Mouse (Mus musculus): Measurements from ENCODE around the gene Tmco4. TPM values are rescaled to one million over a fixed set of nuclear protein-coding genes. Genes with fewer than 3 reads are reported as not detected.

The Tmco4 gene
- polyA plus RNA-seq, 1 experiment from 2014 or later, result 12.7 TPM

DNA sequence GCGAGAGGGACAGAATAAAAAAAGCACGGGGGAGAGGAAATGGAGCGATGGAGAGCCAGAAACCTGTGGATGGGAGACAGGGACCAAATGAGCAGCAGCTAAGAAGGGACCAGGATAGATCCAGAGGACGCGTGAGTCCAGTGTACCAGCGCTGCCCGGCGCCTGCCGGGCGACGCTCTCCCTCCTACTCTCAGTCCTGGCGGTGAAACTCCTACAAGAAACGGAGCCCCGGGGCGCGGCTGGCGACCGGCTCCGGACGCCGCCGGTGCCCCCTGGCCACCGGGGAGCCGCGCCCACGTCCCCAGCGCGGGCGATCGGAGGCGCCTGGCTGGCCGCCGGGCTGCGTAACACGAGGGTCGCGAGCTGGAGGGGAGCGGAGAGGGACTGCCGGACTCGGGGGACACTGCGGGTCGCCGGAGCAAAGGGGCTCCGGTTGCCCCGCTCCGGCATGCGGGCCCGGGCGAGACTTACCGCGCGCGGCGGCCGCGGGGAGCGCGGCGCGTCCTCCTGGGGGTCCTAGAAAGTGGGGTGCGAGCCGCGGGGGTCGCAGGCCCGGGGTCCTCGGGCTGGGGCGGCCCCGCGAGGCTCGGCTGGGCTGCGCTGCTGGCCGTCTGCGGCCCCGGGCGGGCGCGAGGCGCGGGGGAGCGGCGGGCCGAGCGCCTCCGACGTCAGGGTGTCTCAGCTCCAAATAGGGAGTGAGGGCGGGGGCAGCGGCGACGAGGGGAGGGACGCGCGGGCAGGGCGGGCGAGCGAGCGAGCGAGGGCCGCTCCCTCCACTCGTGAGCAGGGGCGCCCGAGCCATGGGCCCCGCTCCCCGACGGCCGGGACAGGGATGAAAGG is 119.9 kb downstream of the Tmco4 start, which contains the start of gene Nbl1:
TSS of gene Nbl1 (minus strand) at position 638 of the 840 bp plus-strand sequence.
- Histone ChIP-seq H3K9ac (ENCODE audit: low read length) (peak within 1 kb of the TSS; percentile 86), H3K9me3 (replicated peaks; ENCODE audit: control insufficient read depth, low read length) (peaks cover 6% of the 10 kb centered on the region; the same call in 1 of the 2 replicates), H3K27me3 (ENCODE audit: control insufficient read depth, insufficient read depth, low read length) (no peaks in the 10 kb centered on the region), H3K4me2 (ENCODE audit: low read depth, low read length) (peak within 1 kb of the TSS; percentile 85), H3K4me3 (replicated peaks; ENCODE audit: low read length) (peak within 1 kb of the TSS; percentile 69), H3K36me3 (ENCODE audit: control insufficient read depth, insufficient read depth, low read length) (no peaks in the 10 kb centered on the region), H3K4me1 (ENCODE audit: control insufficient read depth, insufficient read depth, low read length) (peaks cover 24% of the 10 kb centered on the region), H3K27ac (ENCODE audit: low read length) (peak within 1 kb of the TSS; percentile 30; the same call in 1 of the 2 replicates)
- WGBS, result under 1% methylated on average over 99 of the region's 105 CpGs
- peak; percentile 72 for ATAC-seq (ENCODE audit: insufficient read depth, low FRiP score)

DNA sequence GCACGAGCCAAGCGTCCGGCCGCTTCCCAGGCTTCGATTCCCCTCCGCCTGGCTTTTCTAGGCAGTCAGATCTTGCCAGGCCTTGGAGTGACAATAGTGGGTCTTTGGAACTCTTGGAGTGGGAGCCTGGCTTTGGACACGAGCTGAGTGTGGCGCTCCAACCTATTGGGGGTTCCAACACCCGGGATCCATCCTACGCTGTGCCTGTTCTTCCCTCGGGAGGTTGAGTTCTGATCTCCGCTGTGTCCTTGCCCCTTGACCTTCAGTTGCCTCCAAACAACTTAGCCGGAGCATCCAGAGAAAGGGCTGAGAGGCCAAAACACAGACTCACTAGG is 120.5 kb downstream of the Tmco4 start:
- no peaks in the 10 kb centered on the region for H3K36me3 ChIP-seq (ENCODE audit: control insufficient read depth, insufficient read depth, low read length)
- no peaks in the 10 kb centered on the region for H3K27me3 ChIP-seq (ENCODE audit: control insufficient read depth, insufficient read depth, low read length)
- peak overlapping the region; percentile 86 for H3K9ac ChIP-seq (ENCODE audit: low read length)
- H3K4me2 ChIP-seq (ENCODE audit: low read depth, low read length), result peak overlapping the region; percentile 85
- H3K4me3 ChIP-seq (replicated peaks; ENCODE audit: low read length), result peak overlapping the region; percentile 69
- peaks cover 24% of the 10 kb centered on the region for H3K4me1 ChIP-seq (ENCODE audit: control insufficient read depth, insufficient read depth, low read length)
- peaks cover 6% of the 10 kb centered on the region; the same call in 1 of the 2 replicates for H3K9me3 ChIP-seq (replicated peaks; ENCODE audit: control insufficient read depth, low read length)
- no peak overlapping the region for H3K27ac ChIP-seq (ENCODE audit: low read length)
- WGBS, result 29% methylated on average over 13 of the region's 13 CpGs
- ATAC-seq (ENCODE audit: insufficient read depth, low FRiP score), result no peak; the same call in 1 of the 2 replicates

DNA sequence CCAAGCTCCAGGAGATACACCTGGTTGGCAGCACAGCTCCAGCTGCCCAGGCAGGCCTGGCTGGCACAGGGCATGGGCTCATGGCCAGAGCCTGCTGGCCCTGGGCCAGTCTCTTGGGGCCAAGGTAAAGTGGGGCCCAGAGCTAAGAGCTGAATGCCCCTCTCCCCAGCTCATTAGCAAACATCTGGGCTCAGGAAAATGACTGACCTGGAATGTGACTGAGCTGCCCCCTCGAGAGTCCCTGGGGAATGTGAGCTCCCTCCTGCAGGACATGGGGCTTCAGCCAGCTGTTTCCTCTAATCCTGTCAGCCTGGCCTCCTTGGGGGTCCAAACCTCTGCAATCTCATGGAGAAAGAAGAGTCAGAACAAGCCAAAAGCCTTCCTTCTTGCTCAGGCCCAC is 122.7 kb downstream of the Tmco4 start:
- H3K27me3 ChIP-seq (ENCODE audit: control insufficient read depth, insufficient read depth, low read length), result no peaks in the 10 kb centered on the region
- peaks cover 6% of the 10 kb centered on the region; the same call in 1 of the 2 replicates for H3K9me3 ChIP-seq (replicated peaks; ENCODE audit: control insufficient read depth, low read length)
- no peaks in the 10 kb centered on the region for H3K36me3 ChIP-seq (ENCODE audit: control insufficient read depth, insufficient read depth, low read length)
- H3K9ac ChIP-seq (ENCODE audit: low read length), result no peak overlapping the region
- H3K4me1 ChIP-seq (ENCODE audit: control insufficient read depth, insufficient read depth, low read length), result peaks cover 21% of the 10 kb centered on the region
- no peak overlapping the region for H3K4me3 ChIP-seq (replicated peaks; ENCODE audit: low read length)
- no peak for ATAC-seq (ENCODE audit: insufficient read depth, low FRiP score)
- H3K4me2 ChIP-seq (ENCODE audit: low read depth, low read length), result no peak overlapping the region
- peak overlapping the region; percentile 69 for H3K27ac ChIP-seq (ENCODE audit: low read length)
- 18% methylated on average over 1 of the region's 1 CpGs for WGBS

DNA sequence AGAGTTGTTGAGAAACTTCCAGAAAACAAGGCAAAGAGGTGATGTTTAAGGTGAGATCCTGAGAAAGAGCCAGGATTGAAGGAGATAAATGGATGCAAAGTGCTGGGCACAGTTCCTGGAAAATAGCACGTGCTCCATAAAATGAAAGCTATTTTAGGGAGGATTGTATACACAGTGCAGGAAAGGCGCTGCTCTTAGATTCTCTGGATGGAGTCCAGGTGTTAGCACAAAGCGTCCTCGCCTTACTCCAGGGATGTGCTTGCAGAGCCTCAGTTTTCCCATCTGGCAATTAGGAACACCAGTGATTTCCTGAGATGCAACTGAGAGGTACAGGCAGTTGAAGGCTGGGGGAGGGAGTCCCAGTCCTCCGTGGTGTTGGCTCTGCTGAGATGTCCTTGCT is 123.5 kb downstream of the Tmco4 start:
- H3K27me3 ChIP-seq (ENCODE audit: control insufficient read depth, insufficient read depth, low read length), result no peaks in the 10 kb centered on the region
- no peak overlapping the region for H3K4me2 ChIP-seq (ENCODE audit: low read depth, low read length)
- peaks cover 14% of the 10 kb centered on the region for H3K4me1 ChIP-seq (ENCODE audit: control insufficient read depth, insufficient read depth, low read length)
- H3K36me3 ChIP-seq (ENCODE audit: control insufficient read depth, insufficient read depth, low read length), result no peaks in the 10 kb centered on the region
- WGBS, result 29% methylated on average over 5 of the region's 5 CpGs
- peaks cover 6% of the 10 kb centered on the region; the same call in 1 of the 2 replicates for H3K9me3 ChIP-seq (replicated peaks; ENCODE audit: control insufficient read depth, low read length)
- H3K27ac ChIP-seq (ENCODE audit: low read length), result peak overlapping the region; percentile 69; the same call in 1 of the 2 replicates
- H3K4me3 ChIP-seq (replicated peaks; ENCODE audit: low read length), result no peak overlapping the region
- no peak overlapping the region for H3K9ac ChIP-seq (ENCODE audit: low read length)
- ATAC-seq (ENCODE audit: insufficient read depth, low FRiP score), result peak; percentile 54; the same call in 1 of the 2 replicates

DNA sequence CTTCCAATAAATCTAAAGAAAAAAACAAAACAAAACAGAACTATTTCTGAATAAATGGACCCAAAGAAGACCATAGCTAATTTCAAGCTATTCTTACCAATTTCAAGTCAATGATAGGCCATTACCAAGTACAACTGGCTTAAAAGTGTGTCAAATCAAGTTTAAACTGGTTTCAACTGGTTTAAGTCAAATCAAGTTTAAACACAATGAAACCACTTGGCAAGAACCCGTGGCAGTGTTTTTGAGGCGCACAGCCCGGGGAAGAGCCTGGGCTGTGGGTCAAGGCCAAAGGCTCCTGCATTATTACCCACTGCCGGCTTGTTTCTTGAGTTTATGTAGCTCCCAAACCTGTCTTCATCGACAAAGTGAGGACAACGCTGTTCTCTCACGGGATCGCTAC is 127.6 kb downstream of the Tmco4 start:
- H3K9ac ChIP-seq (ENCODE audit: low read length), result no peak overlapping the region
- H3K36me3 ChIP-seq (ENCODE audit: control insufficient read depth, insufficient read depth, low read length), result 0 out of 2 replicates have a peak, but pooled peaks cover 6% of the 10 kb centered on the region
- H3K4me3 ChIP-seq (replicated peaks; ENCODE audit: low read length), result no peak overlapping the region
- no peak overlapping the region for H3K27ac ChIP-seq (ENCODE audit: low read length)
- no peak overlapping the region for H3K4me2 ChIP-seq (ENCODE audit: low read depth, low read length)
- ATAC-seq (ENCODE audit: insufficient read depth, low FRiP score), result no peak
- WGBS, result 86% methylated on average over 8 of the region's 8 CpGs
- H3K9me3 ChIP-seq (replicated peaks; ENCODE audit: control insufficient read depth, low read length), result no peaks in the 10 kb centered on the region
- H3K4me1 ChIP-seq (ENCODE audit: control insufficient read depth, insufficient read depth, low read length), result peaks cover 11% of the 10 kb centered on the region
- H3K27me3 ChIP-seq (ENCODE audit: control insufficient read depth, insufficient read depth, low read length), result no peaks in the 10 kb centered on the region

DNA sequence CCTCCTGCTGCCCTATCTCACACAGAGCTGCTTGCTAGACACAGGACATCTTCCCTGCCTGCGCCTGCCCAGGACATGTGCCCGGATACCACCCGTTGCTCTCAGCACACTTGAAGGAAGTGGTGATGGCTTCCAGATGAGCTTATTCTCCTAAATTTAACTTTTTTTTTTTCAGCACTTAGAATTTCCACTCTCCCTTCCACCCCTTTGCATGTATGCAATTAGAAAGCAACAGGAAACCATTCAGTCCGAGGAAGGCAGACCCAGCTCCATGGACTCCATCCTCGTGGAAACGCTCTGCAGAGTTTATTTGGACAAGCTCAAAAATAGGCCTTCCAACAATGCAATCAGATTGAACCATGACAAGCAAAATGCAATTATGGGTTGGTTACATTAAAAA is 128.9 kb downstream of the Tmco4 start:
- H3K4me1 ChIP-seq (ENCODE audit: control insufficient read depth, insufficient read depth, low read length), result no peaks in the 10 kb centered on the region; the same call in 1 of the 2 replicates
- no peaks in the 10 kb centered on the region for H3K9me3 ChIP-seq (replicated peaks; ENCODE audit: control insufficient read depth, low read length)
- 0 out of 2 replicates have a peak, but pooled peaks cover 6% of the 10 kb centered on the region for H3K36me3 ChIP-seq (ENCODE audit: control insufficient read depth, insufficient read depth, low read length)
- H3K27me3 ChIP-seq (ENCODE audit: control insufficient read depth, insufficient read depth, low read length), result no peaks in the 10 kb centered on the region
- no peak overlapping the region for H3K4me2 ChIP-seq (ENCODE audit: low read depth, low read length)
- H3K4me3 ChIP-seq (replicated peaks; ENCODE audit: low read length), result no peak overlapping the region
- no peak overlapping the region for H3K9ac ChIP-seq (ENCODE audit: low read length)
- no peak overlapping the region for H3K27ac ChIP-seq (ENCODE audit: low read length)
- WGBS, result 75% methylated on average over 6 of the region's 6 CpGs
- ATAC-seq (ENCODE audit: insufficient read depth, low FRiP score), result no peak

DNA sequence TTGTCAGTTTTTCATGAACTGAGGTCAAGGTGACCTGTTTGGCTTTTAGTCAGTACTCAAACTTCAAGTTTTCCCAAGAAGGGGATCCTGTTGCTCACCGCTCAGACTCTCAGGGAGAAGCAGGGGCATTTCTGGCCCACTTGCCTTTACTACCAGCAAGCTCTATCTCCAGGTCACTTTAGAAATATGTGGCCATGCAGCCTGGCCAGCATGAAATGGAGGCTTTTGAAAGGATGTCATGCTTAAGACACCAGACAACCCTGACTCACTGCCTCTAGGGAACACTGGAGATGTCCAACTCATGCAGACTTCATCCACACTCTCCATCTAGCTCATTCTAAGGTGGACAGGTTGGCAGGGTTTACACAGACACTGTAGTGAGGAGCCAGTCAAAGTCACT is 132.8 kb downstream of the Tmco4 start:
- no peaks in the 10 kb centered on the region for H3K9me3 ChIP-seq (replicated peaks; ENCODE audit: control insufficient read depth, low read length)
- H3K27me3 ChIP-seq (ENCODE audit: control insufficient read depth, insufficient read depth, low read length), result no peaks in the 10 kb centered on the region
- ATAC-seq (ENCODE audit: insufficient read depth, low FRiP score), result no peak
- no peak overlapping the region for H3K9ac ChIP-seq (ENCODE audit: low read length)
- 0 out of 2 replicates have a peak, but pooled peaks cover 6% of the 10 kb centered on the region for H3K36me3 ChIP-seq (ENCODE audit: control insufficient read depth, insufficient read depth, low read length)
- no peak overlapping the region for H3K4me3 ChIP-seq (replicated peaks; ENCODE audit: low read length)
- no peak overlapping the region for H3K27ac ChIP-seq (ENCODE audit: low read length)
- 100% methylated on average over 1 of the region's 1 CpGs for WGBS
- peaks cover 4% of the 10 kb centered on the region for H3K4me1 ChIP-seq (ENCODE audit: control insufficient read depth, insufficient read depth, low read length)
- H3K4me2 ChIP-seq (ENCODE audit: low read depth, low read length), result no peak overlapping the region

Other genes starting within 250 kb of the Tmco4 start
- 0.14 and 0.18 TPM in 2 replicates for gene Pla2g2c, start 248.1 kb upstream of the Tmco4 start, polyA plus RNA-seq (2015; fragmentation: Nextera tagmentation; extraction: Ambion mirVana)
- gene Ubxn10, start 235.7 kb upstream of the Tmco4 start, polyA plus RNA-seq (2015; fragmentation: Nextera tagmentation; extraction: Ambion mirVana), result 0.74 and 0.85 TPM in 2 replicates
- gene Pla2g2f, start 215.3 kb upstream of the Tmco4 start, polyA plus RNA-seq (2015; fragmentation: Nextera tagmentation; extraction: Ambion mirVana), result 2.0 and 3.6 TPM in 2 replicates
- gene Pla2g2d, start 197.2 kb upstream of the Tmco4 start, polyA plus RNA-seq (2015; fragmentation: Nextera tagmentation; extraction: Ambion mirVana), result 0.61 and 0.80 TPM in 2 replicates
- gene Pla2g5, start 109.4 kb upstream of the Tmco4 start, polyA plus RNA-seq (2015; fragmentation: Nextera tagmentation; extraction: Ambion mirVana), result 0.37 and 0.45 TPM in 2 replicates
- not detected in 2 replicates for gene Gm13030, start 98.9 kb upstream of the Tmco4 start, polyA plus RNA-seq (2015; fragmentation: Nextera tagmentation; extraction: Ambion mirVana)
- not detected in 2 replicates for gene Pla2g2e, start 94.9 kb upstream of the Tmco4 start, polyA plus RNA-seq (2015; fragmentation: Nextera tagmentation; extraction: Ambion mirVana)
- gene Otud3, start 58.9 kb upstream of the Tmco4 start, polyA plus RNA-seq (2015; fragmentation: Nextera tagmentation; extraction: Ambion mirVana), result 3.5 and 3.7 TPM in 2 replicates
- gene Rnf186, start 5.8 kb upstream of the Tmco4 start, polyA plus RNA-seq (2015; fragmentation: Nextera tagmentation; extraction: Ambion mirVana), result 19.3 and 25.1 TPM in 2 replicates
- not detected in 2 replicates for gene Htr6, start 102.7 kb downstream of the Tmco4 start, polyA plus RNA-seq (2015; fragmentation: Nextera tagmentation; extraction: Ambion mirVana)
- gene Nbl1, start 120.1 kb downstream of the Tmco4 start, polyA plus RNA-seq (2015; fragmentation: Nextera tagmentation; extraction: Ambion mirVana), result 47.3 and 48.8 TPM in 2 replicates
- gene Minos1, start 158.2 kb downstream of the Tmco4 start, polyA plus RNA-seq (2015; fragmentation: Nextera tagmentation; extraction: Ambion mirVana), result 442 and 560 TPM in 2 replicates
- gene Capzb, start 220.0 kb downstream of the Tmco4 start, polyA plus RNA-seq (2015; fragmentation: Nextera tagmentation; extraction: Ambion mirVana), result 421 and 434 TPM in 2 replicates

All from stomach, embryonic 16.5 days (tissue).